Mouse (Mus musculus): ENCODE data around the gene Myh9.
"Not testable (repeated sequence)": the region's sequence is repeated elsewhere in the genome, so short reads cannot be mapped to it uniquely, and the experiment has no call there.

The Myh9 gene

DNA sequence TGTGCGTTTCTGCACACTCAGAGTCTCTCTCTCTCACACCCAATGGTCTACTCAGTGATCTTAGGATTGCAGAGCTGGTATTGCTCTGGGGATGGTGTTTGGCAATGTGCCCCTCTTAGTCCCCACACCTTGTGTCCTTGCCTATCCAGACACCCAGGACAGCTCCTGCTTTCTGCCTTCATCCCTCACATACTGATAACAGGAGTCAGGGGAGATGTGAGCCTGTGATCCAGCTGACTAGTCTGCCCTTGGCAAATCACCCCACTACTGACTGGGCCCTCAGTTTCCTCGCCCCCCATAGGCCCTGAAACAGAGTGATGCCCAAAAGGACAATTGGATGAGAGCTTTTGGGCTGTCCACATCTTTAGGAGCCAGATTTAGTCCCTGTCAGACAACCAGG, 85.9 kb downstream of the Myh9 start:
- no peak for DNase-seq (ENCODE audit: low spot score in 2 of 2)

DNA sequence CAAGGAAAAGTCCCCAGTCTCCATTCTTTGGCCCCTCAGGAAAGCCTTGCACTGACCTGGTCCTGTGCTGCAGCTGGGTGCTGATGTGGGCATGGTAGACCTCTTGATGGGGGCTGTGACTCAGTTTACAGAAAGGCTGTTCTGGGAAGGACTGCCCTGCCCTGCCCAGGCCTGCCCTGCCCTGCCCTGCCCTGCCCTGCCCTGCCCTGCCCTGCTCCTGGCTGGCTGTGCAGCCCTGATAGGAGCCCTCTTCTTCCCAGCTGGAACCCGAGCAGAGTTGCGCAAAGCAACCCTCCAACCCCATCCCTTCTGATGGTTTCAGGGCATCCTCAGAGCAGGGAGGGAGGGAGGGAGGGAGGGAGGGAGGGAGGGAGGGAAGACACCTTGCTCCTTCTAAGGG, 86.8 kb downstream of the Myh9 start:
- no peak for DNase-seq (ENCODE audit: low spot score in 2 of 2)

DNA sequence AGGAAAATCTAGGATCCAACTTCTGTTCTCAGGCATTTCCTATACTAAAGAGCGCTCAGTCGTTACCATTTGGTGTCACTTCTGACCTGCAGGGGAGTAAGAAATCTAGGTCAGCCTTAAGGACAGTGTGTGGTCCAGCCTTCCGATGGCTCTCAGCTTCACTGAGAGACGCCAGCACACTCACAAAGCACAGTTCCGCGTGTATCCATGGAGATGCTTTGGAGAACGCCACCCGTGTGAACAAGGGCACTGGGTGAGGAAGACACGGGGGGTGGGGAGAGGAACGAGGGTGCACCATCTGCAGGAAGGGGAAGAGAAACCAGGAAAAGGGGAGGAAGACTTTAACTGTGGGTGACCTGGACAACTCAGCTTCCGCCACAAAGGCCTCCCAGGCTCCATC, 89.5 kb downstream of the Myh9 start:
- no peak for DNase-seq (ENCODE audit: low spot score in 2 of 2)

DNA sequence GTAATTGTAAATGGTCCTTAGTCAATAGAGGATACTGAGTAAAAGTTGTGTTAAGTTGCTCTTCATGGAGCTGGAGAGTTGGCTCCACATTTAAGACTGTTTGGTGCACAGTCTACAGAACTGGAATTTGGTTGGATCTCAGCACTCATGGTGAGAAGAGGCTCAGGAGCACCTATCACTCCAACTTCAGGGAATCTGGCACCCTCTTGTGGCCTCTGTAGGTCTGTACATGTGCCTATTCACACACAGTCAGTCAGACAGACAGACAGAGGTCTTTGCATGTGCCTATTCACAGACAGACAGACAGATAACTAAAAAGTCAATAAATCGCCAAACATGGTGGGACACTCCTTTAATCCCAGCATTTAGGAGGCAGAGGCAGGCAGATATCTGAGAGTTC, 91.5 kb downstream of the Myh9 start:
- DNase-seq (ENCODE audit: low spot score in 2 of 2), result no peak

DNA sequence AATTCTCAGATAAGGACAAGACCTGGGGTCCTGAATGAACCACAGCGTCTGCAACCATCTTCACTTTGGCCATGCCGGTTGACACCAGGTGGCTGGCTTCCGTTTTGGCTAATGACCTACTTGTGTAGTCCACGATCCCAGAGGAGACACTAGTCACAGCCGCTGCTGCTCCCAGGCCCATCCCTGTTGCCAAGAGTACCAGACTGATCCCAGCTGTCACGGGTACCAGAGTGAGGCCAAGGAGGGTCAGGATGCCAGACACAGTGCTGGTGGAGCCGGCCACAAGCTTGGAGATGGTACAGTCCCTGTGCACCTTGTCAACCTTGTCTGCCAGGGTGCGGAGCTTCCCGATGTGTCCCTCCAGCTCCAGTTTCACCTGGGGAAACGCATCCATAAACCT, 92.3 kb downstream of the Myh9 start:
- DNase-seq (ENCODE audit: low spot score in 2 of 2), result no peak

DNA sequence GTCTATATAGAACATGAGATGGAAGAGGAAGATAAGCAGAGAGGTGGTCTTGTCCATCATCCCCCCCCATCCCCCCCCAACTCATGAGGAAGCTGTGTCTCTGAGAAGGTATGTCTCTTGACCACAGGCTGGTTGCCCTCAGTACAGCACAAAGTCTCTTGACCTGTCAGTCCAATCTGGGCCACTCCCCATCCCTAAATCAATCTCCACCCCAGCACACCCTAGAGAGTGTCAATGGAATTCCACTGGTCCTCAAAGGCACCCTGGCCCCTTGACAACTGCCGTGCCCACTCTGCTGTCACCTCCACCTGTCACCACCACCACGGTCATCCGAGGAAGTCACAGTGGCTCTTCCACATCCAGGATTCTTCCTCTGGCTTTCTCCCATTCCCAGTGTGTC, 93.6 kb downstream of the Myh9 start:
- DNase-seq (ENCODE audit: low spot score in 2 of 2), result no peak

DNA sequence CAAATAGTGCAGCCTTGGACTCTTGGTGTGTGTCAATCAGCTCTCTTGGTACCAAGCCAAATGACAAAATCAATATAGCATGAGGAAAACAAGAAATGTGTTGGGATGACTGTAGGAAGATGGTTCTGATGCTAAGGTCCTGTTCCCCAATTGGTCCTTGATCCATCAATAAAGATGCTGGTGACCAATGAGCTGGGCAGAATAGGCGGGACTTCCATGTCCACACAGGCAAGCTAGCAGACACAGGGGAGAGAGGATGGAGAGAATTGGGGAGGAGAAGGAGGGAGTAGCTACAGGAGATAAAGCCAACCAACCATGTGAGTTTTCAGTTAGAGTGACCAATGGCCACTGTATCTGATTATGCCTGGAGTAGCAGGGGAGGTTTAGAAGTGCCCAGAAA, 95.6 kb downstream of the Myh9 start:
- no peak for DNase-seq (ENCODE audit: low spot score in 2 of 2)

DNA sequence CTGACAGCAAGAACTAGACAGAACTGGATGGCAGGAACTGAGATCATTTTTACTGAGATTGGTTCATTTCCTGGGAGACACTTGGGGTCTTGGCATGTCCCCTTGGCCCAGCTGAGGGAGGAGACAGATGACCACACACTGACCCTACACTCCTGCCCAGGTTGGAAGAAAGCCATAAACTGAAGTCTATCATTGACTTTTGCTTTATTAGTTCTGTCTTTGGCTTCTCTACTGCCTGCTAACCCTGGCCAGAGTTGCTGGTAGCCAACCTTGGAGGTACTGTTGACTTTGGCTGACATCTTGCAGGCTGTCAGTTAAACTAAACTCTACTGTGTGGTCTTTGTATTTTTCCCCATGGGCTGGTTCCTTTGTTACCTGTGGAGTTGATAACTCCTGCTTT, 96.9 kb downstream of the Myh9 start:
- DNase-seq (ENCODE audit: low spot score in 2 of 2), result no peak

DNA sequence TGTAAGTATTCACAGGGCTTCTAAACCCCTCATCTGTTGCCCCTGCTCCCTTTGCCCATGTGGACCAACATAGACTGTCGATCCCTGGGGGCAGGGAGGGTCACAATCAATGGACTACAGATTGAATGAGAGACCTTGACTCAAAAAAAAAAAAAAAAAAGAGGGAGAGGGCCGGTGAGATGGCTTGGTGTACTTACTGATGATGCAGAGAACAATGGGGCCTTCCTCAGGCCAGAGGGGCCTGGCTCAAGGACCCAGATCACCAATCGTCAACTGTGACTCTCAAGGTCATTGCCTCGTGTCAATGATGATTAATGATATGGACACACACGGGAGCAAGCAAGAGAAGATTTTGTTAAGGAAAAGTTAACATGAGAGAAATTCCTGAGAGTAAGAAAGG, 97.3 kb downstream of the Myh9 start:
- DNase-seq (ENCODE audit: low spot score in 2 of 2), result no peak

DNA sequence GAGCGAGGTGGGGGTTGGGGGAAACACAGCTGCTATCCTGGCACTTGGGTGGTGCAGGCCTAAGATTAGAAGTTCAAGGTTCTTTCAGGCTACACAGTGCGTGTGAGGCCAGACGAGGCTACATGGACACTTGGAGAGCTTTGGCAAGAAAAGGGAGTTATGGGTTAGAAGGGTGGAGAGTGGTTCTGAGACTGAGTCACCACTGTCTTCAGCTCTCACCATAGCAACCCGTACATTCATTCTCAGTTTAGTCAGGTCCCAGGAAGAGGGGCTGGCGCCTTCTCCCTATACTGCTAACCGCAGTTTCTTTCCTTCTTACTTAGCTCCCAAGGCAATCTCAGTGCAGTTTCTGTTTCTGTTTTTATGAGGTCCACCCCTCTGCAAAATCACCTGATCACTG, 100.4 kb downstream of the Myh9 start:
- DNase-seq (ENCODE audit: low spot score in 2 of 2), result not testable (repeated sequence)

DNA sequence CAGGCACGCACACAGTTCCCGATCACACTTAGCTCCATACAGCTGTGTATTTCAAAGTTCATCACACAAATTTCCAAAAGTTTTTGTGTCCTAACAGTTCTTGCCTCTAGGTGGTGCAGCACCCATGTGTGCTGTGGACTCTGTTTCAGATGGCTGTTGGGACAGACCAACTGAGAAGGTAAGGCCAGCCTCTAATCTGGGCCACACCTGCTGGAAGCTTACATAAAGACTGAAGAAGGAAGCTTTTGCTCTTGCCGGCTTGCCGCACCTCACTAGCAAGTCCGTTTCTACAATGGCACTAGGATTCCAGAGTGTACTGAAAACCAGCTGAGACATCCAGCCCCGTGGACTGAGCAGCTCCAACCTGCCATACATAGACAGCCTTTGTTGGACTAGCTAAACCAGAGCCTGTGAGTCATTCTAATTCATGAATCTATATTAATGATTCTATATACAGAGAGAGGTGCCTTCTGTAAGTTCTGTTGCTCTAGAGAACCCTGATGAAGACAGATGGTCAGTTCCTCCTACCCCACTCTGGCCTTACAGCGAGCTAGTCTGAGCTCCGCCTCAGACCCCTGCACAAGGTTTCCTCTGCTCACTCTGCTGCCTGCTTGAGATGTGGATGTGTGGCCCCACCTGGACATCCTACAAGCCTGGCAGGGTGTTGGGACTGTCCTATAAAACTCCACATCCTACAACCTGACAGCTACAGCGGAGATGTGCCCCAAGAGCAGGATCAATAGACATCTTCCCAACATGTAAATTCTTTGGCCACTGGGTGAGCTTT, 101.3 kb downstream of the Myh9 start:
- no peak for DNase-seq (ENCODE audit: low spot score in 2 of 2)

DNA sequence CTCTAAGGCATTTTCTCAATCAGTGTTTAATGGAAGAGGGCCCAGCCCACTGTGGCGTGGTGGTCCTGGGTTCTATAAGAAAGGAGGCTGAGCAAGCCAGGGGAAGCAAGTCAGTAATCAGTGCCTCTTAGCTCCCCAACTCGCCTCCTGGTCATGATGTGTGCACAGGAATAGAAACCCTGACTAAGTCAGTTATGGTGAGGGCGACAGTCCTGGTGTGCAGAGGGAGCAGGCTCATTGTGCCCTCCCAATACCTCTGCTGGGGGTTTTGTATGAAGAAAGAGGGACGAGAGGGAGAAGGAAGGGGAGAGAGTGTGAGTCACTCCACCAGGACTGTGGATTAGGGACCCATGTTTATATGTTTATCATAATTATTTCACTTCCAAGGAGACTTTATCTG, 108.1 kb downstream of the Myh9 start:
- not testable (repeated sequence) for DNase-seq (ENCODE audit: low spot score in 2 of 2)

DNA sequence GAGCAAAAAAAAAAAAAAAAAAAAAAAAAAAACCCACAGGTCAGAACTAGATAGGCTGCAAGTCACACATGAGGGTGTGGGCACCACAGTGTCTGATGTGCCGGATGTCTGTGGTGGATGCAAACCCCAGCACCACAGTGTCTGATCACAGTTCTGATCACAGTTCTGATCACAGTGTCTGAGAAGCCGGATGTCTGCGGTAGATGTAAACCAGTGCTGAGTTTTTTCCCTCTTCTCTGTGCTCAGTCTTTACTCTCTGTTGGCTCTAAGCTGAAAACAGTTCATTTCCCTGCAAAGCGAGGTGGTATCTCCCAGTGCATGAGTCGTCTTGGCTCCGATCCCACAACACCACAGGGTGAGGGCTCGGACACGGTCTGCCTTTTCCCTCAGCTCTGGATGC, 108.6 kb downstream of the Myh9 start:
- not testable (repeated sequence) for DNase-seq (ENCODE audit: low spot score in 2 of 2)

DNA sequence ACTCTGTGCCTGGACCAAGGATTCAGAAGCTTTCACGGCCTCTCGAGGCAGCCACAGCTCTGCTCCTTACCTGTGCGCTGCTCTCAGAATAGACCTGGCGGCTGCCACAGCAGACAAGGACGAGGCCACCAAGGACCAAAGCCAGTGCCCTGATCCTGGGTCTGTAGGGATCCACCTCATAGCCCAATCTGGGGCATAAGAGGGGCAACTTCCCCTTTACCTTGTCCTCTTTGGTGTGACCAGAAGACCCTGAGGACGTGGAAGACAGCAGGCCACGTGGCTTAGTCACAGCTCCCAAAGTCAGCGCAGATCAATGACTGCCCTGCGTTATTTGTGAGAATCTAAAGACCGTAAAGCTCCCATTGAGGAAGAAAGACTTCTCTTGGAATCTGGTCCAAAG, 109.1 kb downstream of the Myh9 start:
- not testable (repeated sequence) for DNase-seq (ENCODE audit: low spot score in 2 of 2)

DNA sequence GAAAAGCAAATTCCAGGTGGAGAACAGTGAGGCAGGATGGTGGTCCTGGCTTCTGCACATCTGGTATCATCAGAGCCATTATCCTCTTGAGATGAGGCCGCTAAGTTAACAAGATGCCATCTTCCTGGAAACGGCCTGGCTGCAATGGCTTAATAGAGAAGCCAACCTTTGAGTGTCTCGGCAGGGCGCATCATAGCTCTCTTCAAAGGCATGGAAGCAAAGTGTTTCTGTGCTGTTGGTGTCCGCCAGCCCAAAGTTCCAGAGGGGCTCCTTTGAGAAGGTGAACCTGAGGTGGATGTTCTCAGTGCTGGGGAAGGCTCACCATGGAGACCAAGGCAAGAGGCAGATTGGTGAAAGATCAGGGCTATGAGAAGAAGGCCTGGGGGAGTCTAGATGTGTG, 110.4 kb downstream of the Myh9 start:
- no peak for DNase-seq (ENCODE audit: low spot score in 2 of 2)

DNA sequence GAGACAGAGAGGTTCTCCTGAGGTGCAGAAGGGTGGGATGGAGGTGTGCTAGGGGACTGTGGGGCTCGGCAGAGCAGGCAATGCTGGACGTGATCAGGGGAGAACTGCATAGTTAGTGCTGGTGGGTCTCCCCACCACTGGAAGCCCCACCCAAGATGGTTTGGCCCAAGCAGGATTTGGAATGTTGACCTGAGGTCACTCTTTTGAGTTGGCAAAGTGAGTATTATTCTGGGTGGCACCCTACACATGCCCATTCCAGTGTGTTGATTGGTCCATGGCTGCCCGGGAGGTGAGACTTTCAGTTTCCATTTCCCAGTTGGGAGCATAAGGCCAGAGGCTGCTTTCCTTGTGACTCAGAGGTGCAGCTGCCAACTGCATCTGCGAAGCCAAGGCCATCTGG, 113.2 kb downstream of the Myh9 start, which contains the start of gene Apol9b:
Apol9b (plus strand) TSS at position 301 of the 400 bp plus-strand sequence.
- not testable (repeated sequence) for DNase-seq (ENCODE audit: low spot score in 2 of 2)

DNA sequence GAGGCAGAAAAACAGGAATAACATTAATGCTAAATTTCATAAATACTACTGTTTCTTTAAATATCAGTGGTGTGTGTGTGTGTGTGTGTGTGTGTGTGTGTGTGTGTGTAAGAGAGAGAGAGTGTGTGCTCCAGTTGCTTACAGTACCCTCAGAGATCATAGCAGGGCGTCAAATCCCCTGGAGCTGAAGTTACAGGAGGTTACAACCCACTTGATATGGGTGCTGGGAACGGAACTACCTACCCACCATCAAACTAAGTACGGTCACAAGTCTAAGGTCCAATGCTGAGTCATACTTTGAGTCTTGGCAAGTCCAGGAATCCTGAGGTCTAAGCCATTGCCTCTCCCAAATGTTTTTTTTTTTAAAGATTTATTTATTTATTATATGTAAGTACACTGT, 114.2 kb downstream of the Myh9 start:
- DNase-seq (ENCODE audit: low spot score in 2 of 2), result not testable (repeated sequence)

DNA sequence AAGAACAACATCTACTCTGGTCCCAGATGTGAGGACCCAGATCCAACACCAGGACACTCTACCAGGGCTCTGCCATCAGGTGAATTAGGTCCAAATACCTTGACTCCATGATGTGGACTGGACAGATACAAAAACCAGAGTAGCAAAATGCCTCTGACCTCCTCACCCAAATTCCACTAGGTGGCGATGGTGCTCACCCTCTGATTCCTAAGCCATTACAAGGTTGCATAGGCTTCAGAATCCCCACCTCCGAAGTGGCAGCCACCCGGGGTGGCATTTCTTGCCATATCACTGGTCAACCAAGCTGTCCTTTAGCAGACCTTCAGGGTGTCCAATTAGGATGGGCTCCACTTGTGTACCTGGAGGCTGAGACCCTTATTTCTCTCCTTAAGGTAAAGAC, 114.8 kb downstream of the Myh9 start:
- DNase-seq (ENCODE audit: low spot score in 2 of 2), result not testable (repeated sequence)

DNA sequence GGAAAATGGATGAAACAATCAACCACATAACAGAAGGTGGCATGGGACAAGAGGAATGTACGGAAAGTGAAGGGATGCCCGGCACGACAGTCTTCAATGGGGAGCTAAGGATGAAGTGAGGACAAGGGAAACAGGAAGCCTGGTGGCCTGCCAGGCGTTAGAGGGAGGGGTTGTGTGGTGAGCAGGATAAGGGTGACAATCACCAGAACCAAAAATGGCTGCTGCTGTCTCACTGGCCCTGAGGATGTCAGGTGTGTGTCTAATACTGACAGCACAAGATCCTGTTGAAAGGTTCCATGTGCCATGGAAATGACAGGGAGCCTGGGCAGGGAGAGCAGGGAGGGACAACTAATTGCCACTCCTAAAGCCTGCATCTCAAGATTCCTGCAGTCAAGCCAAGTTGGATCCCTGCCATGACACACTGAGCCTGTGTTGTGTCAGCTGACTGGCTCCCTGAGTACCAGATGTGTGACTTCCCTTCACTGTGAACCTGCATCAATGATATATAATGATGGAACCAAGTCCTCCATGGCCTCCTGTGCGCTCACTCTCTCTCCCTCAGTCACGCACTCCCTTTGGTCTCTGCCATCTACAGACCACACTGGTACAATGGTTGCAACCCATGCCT, 116.5 kb downstream of the Myh9 start:
- not testable (repeated sequence) for DNase-seq (ENCODE audit: low spot score in 2 of 2)

DNA sequence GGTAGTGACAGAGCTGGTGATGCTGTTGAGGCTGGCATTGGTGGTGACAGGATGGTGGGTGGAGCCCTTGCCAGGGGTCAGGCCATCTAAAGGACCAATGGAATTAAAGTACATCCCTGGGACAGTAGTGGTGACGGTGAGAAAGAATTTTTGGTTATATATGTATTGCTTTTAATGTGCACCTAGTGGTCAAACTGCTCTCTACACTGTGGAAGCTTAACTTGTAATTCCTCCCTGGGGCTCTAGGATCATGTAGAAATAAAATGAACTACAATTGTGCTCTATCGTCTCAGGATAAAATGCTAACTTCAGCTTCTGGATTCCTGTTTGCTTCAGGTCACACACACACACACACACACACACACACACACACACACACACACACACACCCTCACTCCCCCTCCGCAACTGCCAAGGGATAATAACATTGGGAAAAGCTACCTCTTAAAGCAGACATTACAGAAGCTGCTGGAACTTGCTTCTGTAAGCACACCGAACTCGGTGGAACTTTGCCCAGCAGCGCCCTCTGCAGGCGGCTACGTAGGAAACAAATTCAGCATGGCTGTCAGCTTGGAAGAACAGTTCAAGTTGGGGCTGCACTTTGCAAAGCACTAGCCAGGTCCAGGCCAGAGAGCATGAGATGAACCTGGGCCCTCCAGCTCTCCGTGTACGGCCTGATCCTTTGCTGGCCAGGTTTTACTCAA, 117.6 kb downstream of the Myh9 start:
- DNase-seq (ENCODE audit: low spot score in 2 of 2), result not testable (repeated sequence)

DNA sequence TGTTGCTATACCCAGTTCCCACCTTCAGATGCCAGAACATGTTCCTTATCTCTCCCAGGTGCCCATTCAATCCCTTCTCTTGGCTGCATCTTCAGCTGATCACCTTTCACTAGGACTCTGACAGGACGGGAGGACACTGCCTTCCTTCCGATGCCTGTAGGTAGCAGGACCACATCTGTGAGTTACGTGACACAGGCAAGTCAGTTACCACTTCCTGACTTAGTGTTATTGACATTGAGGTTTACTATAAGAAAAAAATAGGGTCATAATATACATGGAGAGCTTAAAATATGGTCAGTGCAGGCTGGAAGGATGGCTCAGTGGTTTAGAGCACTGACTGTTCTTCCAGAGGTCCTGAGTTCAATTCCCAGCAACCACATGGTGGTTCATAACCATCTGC, 120.5 kb downstream of the Myh9 start:
- DNase-seq (ENCODE audit: low spot score in 2 of 2), result not testable (repeated sequence)

DNA sequence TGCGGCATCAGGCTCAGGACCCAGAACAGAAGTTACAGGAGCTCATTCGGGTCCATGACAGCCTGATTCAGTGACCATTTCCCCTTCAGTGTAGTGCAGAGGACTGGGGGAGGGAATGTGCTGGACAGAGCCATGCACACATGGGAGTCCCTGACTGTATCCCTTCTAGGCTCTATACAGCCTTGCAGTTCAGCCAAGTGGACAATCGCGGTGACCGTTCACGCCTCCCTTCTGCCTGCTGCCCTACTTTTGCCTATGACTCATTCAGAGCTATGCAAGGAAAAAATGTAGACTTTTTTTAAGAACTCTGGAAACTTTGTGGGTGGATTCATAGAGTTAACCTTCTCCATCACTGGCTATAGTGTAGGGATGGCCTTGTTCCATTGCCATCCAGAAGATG, 123.7 kb downstream of the Myh9 start:
- not testable (repeated sequence) for DNase-seq (ENCODE audit: low spot score in 2 of 2)

Measured in right cerebral cortex, postnatal 10 days (tissue).